Mouse (Mus musculus) MEL (cell line): Measurements from ENCODE around the gene Ola1. TPM values are rescaled to one million over a fixed set of nuclear protein-coding genes. Genes with fewer than 3 reads are reported as not detected.

ENCODE experiments used
- DNase-seq: peaks from one replicate; pipeline ENCODE4 v3.0.0; 2011; ENCODE audit warnings: low read depth, low spot score
- H3K27ac ChIP-seq: 2 replicates; pipeline ENCODE4 v1.5.1; 2012; ENCODE audit warnings: low read depth, mild to moderate bottlenecking, control low read depth, low read length, moderate library complexity; ENCODE audit not compliant: control insufficient read depth
- H3K27me3 ChIP-seq, 2 experiments: fragments of 150-350 bp in 1 of 2; sonication (generic) in 1 of 2; 2 replicates each; pipeline ENCODE4 v1.6.1; 2012; ENCODE audit warnings: low read length in 2 of 2, mild to moderate bottlenecking in 2 of 2, improper control_type of control experiment in 1 of 2, moderate library complexity in 1 of 2; ENCODE audit not compliant: insufficient read depth in 2 of 2, control insufficient read depth in 1 of 2
- H3K36me3 ChIP-seq, 2 experiments: 2 replicates each; pipeline ENCODE4 v1.6.1; 2012 to 2014; ENCODE audit warnings: low read length in 2 of 2, improper control_type of control experiment in 1 of 2, inconsistent platforms in 1 of 2, mild to moderate bottlenecking in 1 of 2; ENCODE audit not compliant: insufficient read depth in 2 of 2, control insufficient read depth in 1 of 2
- H3K4me1 ChIP-seq, 2 experiments: fragments of 150-350 bp in 1 of 2; sonication (generic) in 1 of 2; 2 replicates each; pipeline ENCODE4 v1.6.1; 2012; ENCODE audit warnings: low read length in 2 of 2, improper control_type of control experiment in 1 of 2, mild to moderate bottlenecking in 1 of 2; ENCODE audit not compliant: insufficient read depth in 2 of 2, control insufficient read depth in 1 of 2
- H3K4me3 ChIP-seq, 2 experiments: fragments of 150-350 bp in 1 of 2; sonication (generic) in 1 of 2; 2 replicates each; pipeline ENCODE4 v1.5.1; 2012; ENCODE audit warnings: low read depth in 2 of 2, low read length in 2 of 2, mild to moderate bottlenecking in 2 of 2, moderate library complexity in 2 of 2, control low read depth in 1 of 2, improper control_type of control experiment in 1 of 2; ENCODE audit not compliant: control insufficient read depth in 1 of 2, insufficient read depth in 1 of 2
- H3K79me2 ChIP-seq: 2 replicates; pipeline ENCODE4 v1.6.1; 2012; ENCODE audit warnings: mild to moderate bottlenecking, low read length, moderate library complexity; ENCODE audit not compliant: control insufficient read depth, poor library complexity, insufficient read depth
- H3K9ac ChIP-seq: 2 replicates; pipeline ENCODE4 v1.6.1; 2012; ENCODE audit warnings: low read depth, mild to moderate bottlenecking, control low read depth, low read length, moderate library complexity; ENCODE audit not compliant: control insufficient read depth, poor library complexity, severe bottlenecking
- H3K9me3 ChIP-seq: fragments of 150-350 bp; sonication (generic); replicated peaks from 2 replicates; pipeline ENCODE4 v1.6.1; 2012; ENCODE audit warnings: mild to moderate bottlenecking, low read length, improper control_type of control experiment, moderate library complexity; ENCODE audit not compliant: insufficient read depth
- CHD1 ChIP-seq: IDR thresholded peaks from 2 replicates; pipeline ENCODE4 v1.6.1; 2012; ENCODE audit warnings: low read depth, mild to moderate bottlenecking, inconsistent platforms, low read length, improper control_type of control experiment
- CHD2 ChIP-seq: IDR thresholded peaks from 2 replicates; pipeline ENCODE4 v1.6.1; 2011; ENCODE audit warnings: low read length, improper control_type of control experiment
- E2F4 ChIP-seq: IDR thresholded peaks from 2 replicates; pipeline ENCODE4 v1.6.1; 2011; ENCODE audit warnings: low read depth, low read length, improper control_type of control experiment, borderline replicate concordance
- ELF1 ChIP-seq: IDR thresholded peaks from 2 replicates; pipeline ENCODE4 v1.6.1; 2014; ENCODE audit warnings: low read depth, mild to moderate bottlenecking, inconsistent platforms, low read length, improper control_type of control experiment, moderate library complexity
- EP300 ChIP-seq, 2 experiments: IDR thresholded peaks; 2 replicates each; pipeline ENCODE4 v1.6.1; 2011; ENCODE audit warnings: improper control_type of control experiment in 2 of 2, low read length in 2 of 2, low read depth in 1 of 2, mild to moderate bottlenecking in 1 of 2
- ETS1 ChIP-seq: IDR thresholded peaks from 2 replicates; pipeline ENCODE4 v1.6.1; 2012; ENCODE audit warnings: low read depth, mild to moderate bottlenecking, inconsistent platforms, low read length, improper control_type of control experiment, moderate library complexity
- GATA1 ChIP-seq: IDR thresholded peaks from 2 replicates; pipeline ENCODE4 v1.6.1; 2011; ENCODE audit warnings: low read depth, low read length, improper control_type of control experiment
- JUND ChIP-seq: IDR thresholded peaks from 2 replicates; pipeline ENCODE4 v1.6.1; 2011; ENCODE audit warnings: low read depth, mild to moderate bottlenecking, improper control_type of control experiment, low read length
- MAX ChIP-seq: IDR thresholded peaks from 2 replicates; pipeline ENCODE4 v1.6.1; 2011; ENCODE audit warnings: low read length, improper control_type of control experiment
- MAZ ChIP-seq: IDR thresholded peaks from 2 replicates; pipeline ENCODE4 v1.6.1; 2012; ENCODE audit warnings: low read depth, mild to moderate bottlenecking, inconsistent platforms, low read length, improper control_type of control experiment
- MEF2A ChIP-seq: IDR thresholded peaks from 2 replicates; pipeline ENCODE4 v1.6.1; 2014; ENCODE audit warnings: low read depth, mild to moderate bottlenecking, inconsistent platforms, low read length, improper control_type of control experiment; ENCODE audit not compliant: poor library complexity, insufficient replicate concordance, severe bottlenecking; ENCODE audit errors: extremely low read depth
- MXI1 ChIP-seq: IDR thresholded peaks from 2 replicates; pipeline ENCODE4 v1.6.1; 2011; ENCODE audit warnings: mild to moderate bottlenecking, low read depth, low read length, improper control_type of control experiment
- MYC ChIP-seq: IDR thresholded peaks from 2 replicates; pipeline ENCODE4 v1.6.1; 2011; ENCODE audit warnings: low read depth, mild to moderate bottlenecking, low read length, improper control_type of control experiment, moderate library complexity
- NRF1 ChIP-seq: IDR thresholded peaks from 2 replicates; pipeline ENCODE4 v1.6.1; 2014; ENCODE audit warnings: low read depth, mild to moderate bottlenecking, inconsistent platforms, low read length, improper control_type of control experiment, moderate library complexity; ENCODE audit not compliant: poor library complexity, insufficient read depth, severe bottlenecking
- POLR2A ChIP-seq, 2 experiments: IDR thresholded peaks; 2 replicates each; pipeline ENCODE4 v1.6.1; 2011 to 2012; ENCODE audit warnings: low read length in 2 of 2, mild to moderate bottlenecking in 2 of 2, control low read depth in 1 of 2, improper control_type of control experiment in 1 of 2, low read depth in 1 of 2, moderate library complexity in 1 of 2; ENCODE audit not compliant: control insufficient read depth in 1 of 2, insufficient read depth in 1 of 2, poor library complexity in 1 of 2
- POLR2AphosphoS2 ChIP-seq: IDR thresholded peaks from 2 replicates; pipeline ENCODE4 v1.6.1; 2011; ENCODE audit warnings: low read length, improper control_type of control experiment
- POLR2AphosphoS5 ChIP-seq: IDR thresholded peaks from 2 replicates; pipeline ENCODE4 v1.6.1; 2012; ENCODE audit warnings: low read depth, borderline replicate concordance, mild to moderate bottlenecking, inconsistent platforms, low read length, moderate library complexity, mixed read lengths
- RCOR1 ChIP-seq: IDR thresholded peaks from 2 replicates; pipeline ENCODE4 v1.6.1; 2012; ENCODE audit warnings: low read depth, mild to moderate bottlenecking, inconsistent platforms, low read length, improper control_type of control experiment
- SMC3 ChIP-seq: IDR thresholded peaks from 2 replicates; pipeline ENCODE4 v1.6.1; 2011; ENCODE audit warnings: low read depth, low read length, improper control_type of control experiment
- TAL1 ChIP-seq: IDR thresholded peaks from 2 replicates; pipeline ENCODE4 v1.6.1; 2012; ENCODE audit warnings: mild to moderate bottlenecking, inconsistent platforms, low read length, moderate library complexity, mixed read lengths
- TBP ChIP-seq: IDR thresholded peaks from 2 replicates; pipeline ENCODE4 v1.8.0; 2011; ENCODE audit warnings: low read depth, low read length, improper control_type of control experiment
- USF1 ChIP-seq: IDR thresholded peaks from 2 replicates; pipeline ENCODE4 v1.6.1; 2014; ENCODE audit warnings: low read depth, mild to moderate bottlenecking, inconsistent platforms, low read length, improper control_type of control experiment, moderate library complexity
- USF2 ChIP-seq, 2 experiments: IDR thresholded peaks; 2 replicates each; pipeline ENCODE4 v1.6.1; 2011 to 2012; ENCODE audit warnings: improper control_type of control experiment in 2 of 2, low read length in 2 of 2, borderline replicate concordance in 1 of 2, inconsistent platforms in 1 of 2, low read depth in 1 of 2, mild to moderate bottlenecking in 1 of 2; ENCODE audit not compliant: insufficient read depth in 1 of 2
- ZC3H11A ChIP-seq: IDR thresholded peaks from 2 replicates; pipeline ENCODE4 v1.6.1; 2012; ENCODE audit warnings: low read depth, mild to moderate bottlenecking, inconsistent platforms, low read length, improper control_type of control experiment
- ZKSCAN1 ChIP-seq: IDR thresholded peaks from 2 replicates; pipeline ENCODE4 v1.6.1; 2012; ENCODE audit warnings: low read depth, mild to moderate bottlenecking, inconsistent platforms, low read length, improper control_type of control experiment, moderate library complexity
- ZMIZ1 ChIP-seq: IDR thresholded peaks from 2 replicates; pipeline ENCODE4 v1.6.1; 2012; ENCODE audit warnings: low read depth, mild to moderate bottlenecking, inconsistent platforms, low read length, improper control_type of control experiment, moderate library complexity
- polyA plus RNA-seq, 2 experiments: library from polyadenylated mRNA; stranded (reverse) in 1 of 2; unstranded in 1 of 2; fragments of >175 nt in 1 of 2; fragments of >200 nt in 1 of 2; gene quantifications; 2 replicates each; pipeline versions ENCODE4 v1.2.1 to v1.2.4; 2012; ENCODE audit warnings: low replicate concordance in 2 of 2, low read depth in 1 of 2; ENCODE audit not compliant: insufficient read length in 2 of 2, insufficient read depth in 1 of 2, missing spikeins in 1 of 2
- total RNA-seq: library from RNA; depleted of rRNA; stranded (reverse); fragments of 300-350 nt; gene quantifications from 2 replicates; pipeline ENCODE4 v1.2.3, GENCODE M21; 2012

The Ola1 gene
- total and polyA plus RNA-seq, 3 experiments = 69.7 to 86.0 TPM; not detected in 1

GRCm38 (mm10) chr2:73241299-73241698, 22.6 kb upstream of the Ola1 start:
- Histone ChIP-seq H3K27ac (no peak overlapping the region), H3K79me2 (no peaks in the 10 kb centered on the region), H3K27me3 (no peaks in the 10 kb centered on the region; a peak in 1 of 4 replicates), H3K36me3 (no peaks in the 10 kb centered on the region), H3K9ac (no peak overlapping the region), H3K4me3 (no peak overlapping the region), H3K9me3 (no peaks in the 10 kb centered on the region), H3K4me1 (no peaks in the 10 kb centered on the region)
- TF ChIP-seq ZKSCAN1 = no peak
- no peak for TF ChIP-seq JUND
- TF ChIP-seq MEF2A = no peak
- TF ChIP-seq ZC3H11A = no peak
- no peak for TF ChIP-seq USF1
- TF ChIP-seq CHD1 = no peak
- TF ChIP-seq ZMIZ1 = no peak
- no peak for TF ChIP-seq TAL1
- no peak for TF ChIP-seq ELF1
- no peak for TF ChIP-seq ETS1
- TF ChIP-seq POLR2AphosphoS2 = no peak
- TF ChIP-seq CHD2 = no peak
- DNase-seq = no peak

GRCm38 (mm10) chr2:73231081-73231480, 12.4 kb upstream of the Ola1 start:
- no peak for TF ChIP-seq E2F4
- TF ChIP-seq NRF1 = no peak
- TF ChIP-seq MAX = no peak
- no peak for TF ChIP-seq MXI1
- no peak for TF ChIP-seq GATA1
- no peak for TF ChIP-seq RCOR1
- TF ChIP-seq ETS1 = no peak
- TF ChIP-seq ZC3H11A = no peak
- TF ChIP-seq SMC3 = no peak
- no peak for TF ChIP-seq POLR2AphosphoS2
- no peak for TF ChIP-seq POLR2A (IDR thresholded peaks at IDR 0.05; ENCODE audit: control insufficient read depth in 1 of 2, insufficient read depth in 1 of 2, low read depth in 1 of 2, low read length in 2 of 2, poor library complexity in 1 of 2)
- no peak for TF ChIP-seq POLR2AphosphoS5
- TF ChIP-seq TBP = no peak
- no peak for TF ChIP-seq CHD1
- TF ChIP-seq USF2 (IDR thresholded peaks at IDR 0.05; ENCODE audit: borderline replicate concordance in 1 of 2, insufficient read depth in 1 of 2, low read depth in 1 of 2, low read length in 2 of 2) = no peak
- TF ChIP-seq CHD2 = no peak
- TF ChIP-seq MAZ = no peak
- no peak for TF ChIP-seq EP300 (IDR thresholded peaks at IDR 0.05; ENCODE audit: low read depth in 1 of 2, low read length in 2 of 2)
- no peak for TF ChIP-seq MYC
- Histone ChIP-seq H3K4me1 (no peaks in the 10 kb centered on the region), H3K36me3 (no peaks in the 10 kb centered on the region), H3K4me3 (no peak overlapping the region), H3K27ac (no peak overlapping the region), H3K9me3 (no peaks in the 10 kb centered on the region), H3K27me3 (no peaks in the 10 kb centered on the region), H3K79me2 (no peaks in the 10 kb centered on the region), H3K9ac (no peak overlapping the region)
- no peak for DNase-seq
